Mouse (Mus musculus): ENCODE data around the gene Tnip2.

Gene Tnip2

DNA sequence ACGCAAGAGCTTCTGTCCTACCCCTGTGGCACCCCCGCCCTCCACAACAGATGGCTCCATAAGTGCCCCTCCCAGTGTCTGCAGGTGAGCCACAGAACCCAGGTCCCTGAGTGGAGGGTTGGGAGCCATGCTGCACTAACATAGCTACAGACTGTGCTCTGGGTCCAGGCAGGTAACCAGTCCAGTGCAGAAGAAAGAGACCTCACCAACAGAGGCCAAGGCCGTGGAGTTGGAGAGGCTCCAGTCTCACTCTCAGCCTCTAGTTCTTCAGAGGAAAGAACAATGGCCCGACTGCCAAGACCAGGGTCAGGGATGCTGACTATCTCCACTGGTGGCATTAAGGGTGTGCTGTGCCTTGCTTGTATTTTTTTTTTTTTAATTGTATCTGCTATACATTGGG lies 52.5 kb downstream of the Tnip2 start:
- no peak for DNase-seq (ENCODE audit: low read depth)

DNA sequence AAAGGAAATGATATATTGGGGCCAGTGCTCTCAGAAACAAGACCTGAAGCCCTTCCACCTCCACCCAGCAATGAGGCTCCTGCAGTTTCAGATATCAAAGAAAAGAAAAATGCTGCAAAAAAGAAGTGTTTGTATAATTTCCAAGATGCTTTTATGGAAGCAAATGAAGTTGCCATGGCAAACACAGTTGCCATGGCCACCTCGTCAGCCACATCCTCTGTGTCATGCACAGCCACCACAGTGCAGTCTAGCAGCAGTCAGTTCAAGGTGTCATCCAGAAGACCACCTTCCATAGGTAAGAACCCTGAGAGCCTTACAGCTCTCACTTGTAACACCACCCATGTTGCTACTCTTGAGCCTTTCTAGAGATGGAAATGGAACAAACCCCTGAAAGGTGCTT lies 54.8 kb downstream of the Tnip2 start:
- DNase-seq (ENCODE audit: low read depth) = no peak

DNA sequence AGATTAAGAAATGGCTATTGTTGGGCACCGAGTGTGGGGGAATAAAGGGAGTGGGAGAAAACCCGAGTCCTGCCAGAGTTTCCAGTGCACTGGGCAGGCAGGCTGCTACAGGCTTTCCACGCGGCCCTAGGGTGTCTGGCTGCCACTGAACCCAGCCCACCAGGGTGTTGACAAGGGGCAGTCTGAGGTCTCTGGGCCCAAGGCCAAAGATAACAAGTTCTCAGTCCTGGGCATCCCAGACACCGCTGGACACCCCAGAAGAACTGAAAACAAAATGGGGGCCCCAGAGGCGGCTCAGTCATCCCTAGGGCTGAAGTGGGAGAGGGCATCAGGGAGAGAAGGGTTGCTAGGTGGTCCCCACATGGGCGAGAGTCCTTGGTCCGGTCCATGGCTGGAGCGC lies 67.6 kb downstream of the Tnip2 start:
- peak; percentile 21 for DNase-seq (ENCODE audit: low read depth)

Data from NIH3T3 (cell line).